Mouse (Mus musculus) layer of hippocampus, adult 8-10 months (tissue): ENCODE measurements around the gene Olfr414. TPM values are rescaled to one million over a fixed set of nuclear protein-coding genes. Genes with fewer than 3 reads are reported as not detected.

Source experiments
- DNase-seq, 2 experiments: peaks; one replicate each; pipeline ENCODE4 v3.0.0; 2022; ENCODE audit warnings: low spot score in 2 of 2
- total RNA-seq, 4 experiments: library from RNA; stranded (reverse); gene quantifications; 2 replicates each; pipeline ENCODE4 v1.2.4; 2022

Olfr414 gene
- not detected for total RNA-seq

DNA sequence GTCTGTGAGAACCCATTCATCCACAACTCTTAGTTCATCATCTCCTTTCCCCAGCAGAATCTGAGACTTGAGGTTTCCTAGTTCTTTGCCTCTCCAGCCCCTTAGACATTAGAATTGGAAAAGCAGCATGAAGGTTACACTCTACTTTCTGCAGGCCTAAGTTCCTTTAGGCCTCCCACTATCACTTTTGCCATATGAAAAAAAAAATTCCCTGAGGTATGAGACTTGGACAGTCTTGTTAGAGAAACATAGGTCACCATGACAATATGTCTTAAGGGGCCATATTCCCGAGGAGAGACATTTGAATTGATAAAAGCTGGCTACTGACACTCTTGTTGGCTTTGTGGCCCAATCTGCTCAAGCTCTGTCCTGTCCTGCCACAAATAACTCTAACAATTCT lies at the start of gene Olfr414:
TSS of gene Olfr414 (plus strand) at position 301 of the 400 bp plus-strand sequence.
- DNase-seq, result no peak

DNA sequence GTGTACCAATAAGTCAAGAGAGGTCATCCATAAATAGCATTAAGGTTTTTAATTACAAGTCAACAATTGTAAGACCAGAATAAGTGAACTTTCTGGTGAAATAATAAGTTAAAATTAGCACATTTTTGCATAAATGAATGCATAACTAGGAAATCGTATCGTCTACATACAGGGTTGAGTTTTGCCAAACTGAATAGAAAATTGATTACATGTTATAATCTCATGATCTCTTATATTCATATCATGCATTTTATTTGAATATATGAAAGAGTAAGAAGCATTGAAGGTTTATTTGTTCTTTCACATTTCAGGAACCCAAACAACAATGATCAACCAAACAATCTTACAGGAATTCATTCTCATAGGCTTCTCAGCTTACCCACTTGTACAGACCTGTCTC lies 33.1 kb upstream of the Olfr414 start, which contains the start of gene Olfr248:
TSS of gene Olfr248 (plus strand) at position 301 of the 400 bp plus-strand sequence.
- no peak for DNase-seq

DNA sequence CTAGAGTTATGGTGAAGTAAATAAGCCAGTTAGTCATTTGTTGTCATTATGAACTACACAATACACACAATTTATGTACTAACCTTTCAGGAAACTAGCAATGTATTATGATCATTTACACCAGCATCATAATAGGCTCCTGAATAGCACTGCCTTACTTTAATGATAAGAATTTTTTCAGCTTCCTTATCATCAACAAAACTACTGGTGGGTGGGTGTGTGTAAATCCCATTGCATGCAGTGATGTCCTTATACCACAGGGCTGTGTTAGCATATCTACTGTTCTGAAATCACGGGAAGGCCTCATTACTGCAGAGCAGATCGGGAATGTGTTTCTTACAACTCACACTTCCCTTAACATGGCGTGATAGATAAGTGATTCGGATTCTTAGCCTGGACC lies 905 bp upstream of the Olfr414 start:
- DNase-seq, result no peak

DNA sequence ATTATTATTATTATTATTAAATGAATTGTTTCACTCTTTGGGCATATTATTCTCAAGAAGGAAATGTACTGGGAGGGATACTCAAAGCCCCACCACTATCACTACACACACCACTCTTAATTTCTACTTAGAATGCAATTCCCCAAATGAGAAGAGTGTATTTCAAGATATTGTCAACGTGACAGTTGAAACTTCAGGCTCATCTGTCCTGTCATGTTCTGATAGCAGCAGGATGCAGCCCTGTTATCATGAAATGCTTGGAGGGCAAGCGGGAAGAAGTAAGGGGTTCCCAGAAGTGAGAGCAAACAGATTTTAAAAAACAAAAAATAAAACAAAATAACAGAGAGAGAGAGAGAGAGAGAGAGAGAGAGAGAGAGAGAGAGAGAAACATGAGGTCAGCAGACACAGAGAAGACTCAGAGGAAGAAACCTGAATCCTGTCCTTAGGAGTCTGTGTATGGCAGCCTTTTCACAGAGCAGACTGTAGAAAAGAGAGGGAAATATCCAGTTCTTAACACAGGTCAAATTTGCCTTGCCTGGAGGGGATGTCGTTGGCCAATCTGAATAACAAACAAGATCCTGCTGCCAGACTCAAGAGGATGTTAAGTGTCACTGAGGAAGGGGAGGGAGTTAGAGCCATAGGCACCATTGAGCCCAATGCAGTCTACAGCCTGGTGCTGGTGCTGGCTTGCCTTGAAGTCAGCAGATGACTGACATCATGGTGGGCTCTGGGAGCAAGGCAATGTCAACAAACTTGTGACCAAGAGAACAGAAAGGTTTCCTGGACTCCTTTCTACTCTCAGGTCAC lies 2.5 kb downstream of the Olfr414 start:
- no peak for DNase-seq

DNA sequence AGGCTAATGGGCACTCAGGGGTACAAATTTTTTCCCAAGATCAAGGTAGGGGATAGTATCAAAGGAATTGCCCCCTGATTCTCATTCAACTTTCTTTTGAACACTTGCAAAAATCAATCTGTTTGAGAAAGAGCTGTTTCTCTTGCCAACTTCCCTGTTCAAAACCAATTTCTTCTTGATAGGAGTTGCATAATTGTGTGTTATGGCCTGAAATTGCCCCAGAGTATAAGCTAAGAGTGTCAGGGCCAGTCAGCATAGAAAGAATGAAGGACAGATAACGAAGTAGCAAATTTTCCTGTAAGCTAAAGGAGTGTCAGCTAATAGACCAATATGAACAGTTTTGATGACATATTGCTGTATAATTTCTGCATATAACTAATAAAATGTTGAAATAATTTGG lies 3.5 kb downstream of the Olfr414 start:
- no peak for DNase-seq

DNA sequence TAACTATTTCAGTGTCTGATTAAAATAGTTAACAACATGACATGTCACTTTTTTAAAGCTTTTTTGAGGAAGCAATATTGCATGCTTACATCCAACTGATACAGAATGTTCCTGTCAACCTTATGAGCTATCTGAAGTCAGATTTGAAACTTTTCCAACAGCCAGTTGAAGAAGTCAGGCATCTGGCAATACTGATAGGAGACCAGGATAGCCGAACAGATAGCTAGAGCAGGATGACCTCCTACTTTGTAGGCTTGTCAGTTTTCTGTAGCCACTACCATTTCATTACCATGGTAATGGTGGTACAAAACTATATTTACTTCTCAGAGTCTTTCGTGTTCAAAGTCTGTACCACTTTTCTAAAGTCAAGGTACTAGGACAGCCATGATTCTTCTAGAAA lies 4.5 kb downstream of the Olfr414 start:
- no peak for DNase-seq

DNA sequence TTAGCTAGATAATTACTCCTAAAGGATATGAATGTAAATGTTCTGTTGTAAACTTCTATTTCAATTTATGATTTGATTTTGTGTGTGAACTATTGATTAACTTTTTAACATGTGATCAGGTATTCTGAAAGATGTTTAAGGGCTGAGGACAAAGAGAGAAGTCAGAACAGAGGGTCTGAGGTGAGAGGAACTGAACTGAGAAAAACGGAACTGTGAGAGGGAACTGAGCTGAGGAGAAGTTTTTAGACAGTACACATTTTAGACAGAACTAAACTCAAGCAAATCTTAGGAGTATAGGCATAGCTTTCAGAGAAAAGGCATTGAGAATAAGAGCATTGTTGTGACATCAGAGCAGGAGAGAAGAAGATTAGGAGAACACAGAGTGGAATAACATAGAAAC lies 10.3 kb downstream of the Olfr414 start:
- DNase-seq, result no peak

DNA sequence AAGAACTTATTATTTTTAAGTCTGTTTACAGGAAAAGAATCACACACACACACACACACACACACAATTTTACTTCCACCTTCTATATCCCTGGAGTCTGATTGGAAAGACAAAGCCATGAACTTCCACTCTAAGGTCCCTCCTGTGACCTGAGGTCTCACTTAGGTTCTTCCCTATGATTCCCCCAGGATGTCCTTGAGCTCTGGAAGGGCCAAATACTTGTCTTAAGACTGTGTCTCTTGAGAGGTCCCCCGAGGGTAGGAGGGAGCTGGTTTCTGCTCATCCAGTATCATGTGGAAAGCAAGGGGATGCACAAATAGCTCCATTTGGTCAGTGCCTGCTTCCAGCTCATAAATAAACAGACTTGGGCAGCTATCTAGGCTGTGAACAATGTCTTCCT lies 17.9 kb downstream of the Olfr414 start, which contains the start of gene Olfr220:
TSS of gene Olfr220 (plus strand) at position 301 of the 400 bp plus-strand sequence.
- DNase-seq, result no peak

DNA sequence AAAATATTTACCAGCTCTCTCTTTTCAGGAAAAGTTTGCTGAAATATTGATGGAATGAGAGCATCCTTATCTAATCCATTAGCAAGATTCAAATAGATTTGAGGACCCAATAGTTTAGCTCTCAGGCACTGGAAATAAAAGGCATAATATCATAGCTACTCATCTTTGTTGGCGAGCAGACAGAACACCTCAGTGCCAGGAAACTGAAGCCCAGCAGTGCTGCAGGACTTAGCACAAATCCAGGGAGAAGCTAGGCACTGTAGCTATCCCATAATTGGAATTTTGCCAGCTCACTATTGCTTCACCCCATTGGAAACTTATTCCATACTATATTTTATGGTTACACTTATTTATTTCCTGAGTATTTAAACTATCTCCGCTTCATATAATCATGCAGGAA lies 31.2 kb downstream of the Olfr414 start:
- no peak for DNase-seq

DNA sequence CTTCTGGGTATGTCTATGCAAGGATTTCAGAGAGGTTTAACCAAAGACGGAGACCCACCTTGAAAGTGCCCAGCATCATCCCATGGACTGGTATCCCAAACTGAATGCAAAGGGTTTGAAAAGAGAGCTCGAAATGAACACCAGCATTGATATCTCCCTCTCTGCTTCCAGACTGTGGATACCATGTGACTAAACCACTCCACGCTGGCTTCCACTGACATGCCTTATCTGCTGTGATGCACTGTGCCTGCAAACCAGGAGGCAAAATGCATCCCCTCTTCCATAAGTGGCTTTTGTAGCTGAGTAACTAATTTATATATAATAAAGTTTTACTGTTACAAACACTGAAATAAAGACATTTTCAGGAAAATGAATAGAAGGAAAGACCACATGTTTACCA lies 41.5 kb downstream of the Olfr414 start:
- DNase-seq, result no peak

DNA sequence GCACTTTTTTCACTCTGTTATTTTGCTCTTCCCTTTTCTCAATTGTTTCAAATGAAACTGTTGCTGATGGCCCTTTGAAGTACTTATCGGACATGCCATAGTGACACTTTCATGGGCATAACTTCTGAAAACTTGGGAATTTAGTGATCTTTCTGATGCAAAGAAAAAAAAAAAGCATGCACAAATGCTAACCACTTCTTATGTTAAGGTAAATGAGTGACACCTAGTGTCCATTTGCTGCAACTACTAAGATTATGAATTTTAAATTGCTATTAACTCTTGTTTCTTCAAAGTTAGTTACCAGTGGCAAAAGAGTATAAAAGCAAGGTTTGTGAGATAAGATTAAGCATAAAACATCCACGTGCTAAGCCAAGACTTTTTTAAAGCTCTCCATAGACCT lies 42.4 kb downstream of the Olfr414 start:
- DNase-seq, result no peak

DNA sequence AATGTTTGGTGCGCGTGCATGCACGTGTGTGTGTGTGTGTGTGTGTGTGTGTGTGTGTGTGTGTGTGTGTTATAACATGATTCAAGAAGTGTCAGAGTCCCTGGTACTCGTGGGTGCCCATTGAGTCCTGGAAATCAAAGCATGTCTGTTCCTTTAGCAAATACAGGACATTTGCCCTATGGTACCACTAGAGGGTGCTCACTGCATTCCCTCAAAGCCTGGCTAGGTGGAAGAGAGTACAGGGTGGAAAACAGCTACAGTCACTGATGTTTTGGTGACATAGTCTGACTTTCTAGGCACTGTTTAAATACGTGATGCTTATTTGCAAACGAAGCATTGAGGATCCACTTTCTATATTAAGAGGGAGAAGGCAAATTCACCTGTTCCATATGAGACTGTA lies 45.9 kb downstream of the Olfr414 start:
- peak; percentile 38 to 40 for DNase-seq

DNA sequence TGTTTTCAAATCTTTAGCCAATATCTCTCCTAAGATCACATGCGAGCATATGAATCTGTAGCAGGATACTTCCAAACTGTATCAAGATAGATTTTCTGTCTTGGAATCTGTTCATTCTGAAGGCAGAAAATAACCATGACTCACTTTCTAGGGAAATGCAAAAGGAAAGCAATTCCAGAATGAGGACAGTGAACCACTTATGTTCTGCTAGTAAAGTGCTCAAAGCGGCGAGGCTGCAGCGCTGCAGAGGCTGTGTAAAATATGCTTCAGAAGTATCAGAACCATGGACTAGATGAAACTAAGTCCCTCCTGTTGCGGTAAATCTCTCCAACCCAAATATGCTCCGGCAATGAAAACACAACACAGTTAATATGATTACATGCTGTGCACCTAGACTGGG lies 58.7 kb downstream of the Olfr414 start:
- no peak for DNase-seq

Other genes starting within 250 kb of the Olfr414 start
- not detected for gene Olfr419, start 172.0 kb upstream of the Olfr414 start, total RNA-seq
- gene Mptx1, start 93.5 kb upstream of the Olfr414 start, total RNA-seq, result not detected
- gene Olfr417, start 58.9 kb upstream of the Olfr414 start, total RNA-seq, result not detected
- not detected for gene Olfr248, start 33.0 kb upstream of the Olfr414 start, total RNA-seq
- gene Olfr220, start 18.0 kb downstream of the Olfr414 start, total RNA-seq, result not detected
- 10 to 100 TPM; 61.3 to 99.4 (median 76.7) TPM for gene Fmn2, start 77.8 kb downstream of the Olfr414 start, total RNA-seq